Mouse (Mus musculus) embryo, embryonic 9.5 days (tissue): ENCODE data around the gene Btnl2.

Source experiments
- DNase-seq: peaks from one replicate; pipeline ENCODE4 v3.0.0-alpha.2; 2017; ENCODE audit errors: extremely low spot score

Btnl2 gene

GRCm38 (mm10) chr17:34347606-34348308 lies 6.9 kb upstream of the Btnl2 start:
- no peak for DNase-seq

GRCm38 (mm10) chr17:34349429-34349828 lies 5.2 kb upstream of the Btnl2 start:
- DNase-seq = peak; percentile 75

- no peak for DNase-seq
Measured at GRCm38 (mm10) chr17:34354940-34355339, 318 bp downstream of the Btnl2 start.

GRCm38 (mm10) chr17:34362954-34363546 lies 8.4 kb downstream of the Btnl2 start:
- no peak for DNase-seq

GRCm38 (mm10) chr17:34363676-34364310 lies 9.2 kb downstream of the Btnl2 start:
- DNase-seq = no peak

GRCm38 (mm10) chr17:34365031-34365430 lies 10.4 kb downstream of the Btnl2 start:
- DNase-seq = no peak

GRCm38 (mm10) chr17:34370563-34370962 lies 15.9 kb downstream of the Btnl2 start:
- DNase-seq = no peak

- no peak for DNase-seq
Measured at GRCm38 (mm10) chr17:34373055-34373709, 18.6 kb downstream of the Btnl2 start.

- no peak for DNase-seq
Measured at GRCm38 (mm10) chr17:34376847-34377246, 22.2 kb downstream of the Btnl2 start, which contains the start of gene Btnl1. TSS of gene Btnl1 (plus strand) at chr17:34377132.

GRCm38 (mm10) chr17:34377450-34378209 lies 23.0 kb downstream of the Btnl2 start:
- DNase-seq = no peak

GRCm38 (mm10) chr17:34378716-34379115 lies 24.1 kb downstream of the Btnl2 start:
- no peak for DNase-seq

- no peak for DNase-seq
Measured at GRCm38 (mm10) chr17:34379451-34379850, 24.8 kb downstream of the Btnl2 start.

GRCm38 (mm10) chr17:34381876-34382275 lies 27.3 kb downstream of the Btnl2 start:
- no peak for DNase-seq

- DNase-seq = peak; percentile 8
Measured at GRCm38 (mm10) chr17:34383212-34383611, 28.6 kb downstream of the Btnl2 start.

- no peak for DNase-seq
Measured at GRCm38 (mm10) chr17:34384699-34385098, 30.1 kb downstream of the Btnl2 start.

- DNase-seq = no peak
Measured at GRCm38 (mm10) chr17:34386656-34387055, 32.0 kb downstream of the Btnl2 start.

- DNase-seq = peak; percentile 19
Measured at GRCm38 (mm10) chr17:34388513-34388912, 33.9 kb downstream of the Btnl2 start.

GRCm38 (mm10) chr17:34391507-34391906 lies 36.9 kb downstream of the Btnl2 start:
- no peak for DNase-seq

- peak; percentile 65 for DNase-seq
Measured at GRCm38 (mm10) chr17:34392321-34392720, 37.7 kb downstream of the Btnl2 start.

GRCm38 (mm10) chr17:34397357-34397756 lies 42.7 kb downstream of the Btnl2 start:
- DNase-seq = no peak

GRCm38 (mm10) chr17:34398058-34398710 lies 43.6 kb downstream of the Btnl2 start:
- peak; percentile 66 for DNase-seq
